Mouse (Mus musculus): ENCODE data around the gene Adam15. TPM values are rescaled to one million over a fixed set of nuclear protein-coding genes. Genes with fewer than 3 reads are reported as not detected.

Gene Adam15
- polyA plus RNA-seq, 1 experiment from 2014 or later = 32.2 TPM

GRCm38 (mm10) chr3:89305551-89306325, 44.1 kb downstream of the Adam15 start:
- H3K9ac ChIP-seq (replicated peaks; ENCODE audit: low read length) = no peak overlapping the region
- H3K27ac ChIP-seq (replicated peaks; ENCODE audit: low read depth, low read length) = no peak overlapping the region
- H3K36me3 ChIP-seq (ENCODE audit: control insufficient read depth, insufficient read depth, low read length) = no peaks in the 10 kb centered on the region
- H3K4me3 ChIP-seq (replicated peaks; ENCODE audit: low read depth, low read length) = no peak overlapping the region
- no peak overlapping the region for H3K4me2 ChIP-seq (ENCODE audit: low read length)
- ATAC-seq (ENCODE audit: low FRiP score, low TSS enrichment) (no peak), DNase-seq (no peak)
- H3K27me3 ChIP-seq (ENCODE audit: control insufficient read depth, insufficient read depth, low read length) = no peaks in the 10 kb centered on the region
- 79% methylated on average over 8 of the region's 8 CpGs for WGBS
- H3K9me3 ChIP-seq (ENCODE audit: control insufficient read depth, low read length) = no peaks in the 10 kb centered on the region
- H3K4me1 ChIP-seq (ENCODE audit: control insufficient read depth, insufficient read depth, low read length) = no peaks in the 10 kb centered on the region

- H3K4me1 ChIP-seq (ENCODE audit: control insufficient read depth, insufficient read depth, low read length) = no peaks in the 10 kb centered on the region
- no peak overlapping the region for H3K4me3 ChIP-seq (replicated peaks; ENCODE audit: low read depth, low read length)
- no peaks in the 10 kb centered on the region for H3K27me3 ChIP-seq (ENCODE audit: control insufficient read depth, insufficient read depth, low read length)
- no peak overlapping the region for H3K27ac ChIP-seq (replicated peaks; ENCODE audit: low read depth, low read length)
- 72% methylated on average over 4 of the region's 4 CpGs for WGBS
- no peak for ATAC-seq (ENCODE audit: low FRiP score, low TSS enrichment)
- no peak for DNase-seq
- H3K4me2 ChIP-seq (ENCODE audit: low read length) = no peak overlapping the region
- no peak overlapping the region for H3K9ac ChIP-seq (replicated peaks; ENCODE audit: low read length)
- no peaks in the 10 kb centered on the region for H3K36me3 ChIP-seq (ENCODE audit: control insufficient read depth, insufficient read depth, low read length)
- no peaks in the 10 kb centered on the region for H3K9me3 ChIP-seq (ENCODE audit: control insufficient read depth, low read length)
Measured at GRCm38 (mm10) chr3:89305105-89305504, 44.7 kb downstream of the Adam15 start.

GRCm38 (mm10) chr3:89304440-89304839, 45.4 kb downstream of the Adam15 start:
- H3K9ac ChIP-seq (replicated peaks; ENCODE audit: low read length) = no peak overlapping the region
- ATAC-seq (ENCODE audit: low FRiP score, low TSS enrichment) (no peak), DNase-seq (no peak)
- H3K4me3 ChIP-seq (replicated peaks; ENCODE audit: low read depth, low read length) = no peak overlapping the region
- no peaks in the 10 kb centered on the region for H3K4me1 ChIP-seq (ENCODE audit: control insufficient read depth, insufficient read depth, low read length)
- no peak overlapping the region for H3K4me2 ChIP-seq (ENCODE audit: low read length)
- H3K27me3 ChIP-seq (ENCODE audit: control insufficient read depth, insufficient read depth, low read length) = no peaks in the 10 kb centered on the region
- H3K36me3 ChIP-seq (ENCODE audit: control insufficient read depth, insufficient read depth, low read length) = no peaks in the 10 kb centered on the region
- H3K9me3 ChIP-seq (ENCODE audit: control insufficient read depth, low read length) = no peaks in the 10 kb centered on the region
- no peak overlapping the region for H3K27ac ChIP-seq (replicated peaks; ENCODE audit: low read depth, low read length)
- 64% methylated on average over 6 of the region's 6 CpGs for WGBS

DNA sequence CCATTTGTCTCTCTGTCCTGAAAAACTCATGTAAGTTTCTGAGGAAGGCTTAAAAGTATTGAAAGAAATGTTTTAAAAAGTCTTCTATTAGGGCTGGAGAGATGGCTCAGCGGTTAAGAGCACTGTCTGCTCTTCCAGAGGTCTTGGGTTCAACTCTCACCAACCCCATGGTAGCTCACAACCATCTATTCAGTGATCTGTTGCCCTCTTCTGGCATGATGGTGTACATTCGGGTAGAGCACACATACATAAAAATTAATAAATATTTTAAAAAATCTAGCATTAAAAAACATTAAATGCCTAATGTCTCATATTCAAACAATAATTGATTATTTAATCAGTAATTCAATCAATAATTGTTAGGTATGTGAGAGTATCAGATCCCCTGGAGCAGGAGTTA, 49.3 kb downstream of the Adam15 start:
- H3K27me3 ChIP-seq (ENCODE audit: control insufficient read depth, insufficient read depth, low read length) = 0 out of 2 replicates have a peak, but pooled peaks cover 5% of the 10 kb centered on the region
- DNase-seq (no peak), ATAC-seq (ENCODE audit: low FRiP score, low TSS enrichment) (no peak)
- H3K4me1 ChIP-seq (ENCODE audit: control insufficient read depth, insufficient read depth, low read length) = no peaks in the 10 kb centered on the region
- no peak overlapping the region for H3K9ac ChIP-seq (replicated peaks; ENCODE audit: low read length)
- no peak overlapping the region for H3K27ac ChIP-seq (replicated peaks; ENCODE audit: low read depth, low read length)
- 61% methylated on average over 2 of the region's 2 CpGs for WGBS
- H3K36me3 ChIP-seq (ENCODE audit: control insufficient read depth, insufficient read depth, low read length) = no peaks in the 10 kb centered on the region
- no peak overlapping the region for H3K4me2 ChIP-seq (ENCODE audit: low read length)
- no peaks in the 10 kb centered on the region for H3K9me3 ChIP-seq (ENCODE audit: control insufficient read depth, low read length)
- no peak overlapping the region for H3K4me3 ChIP-seq (replicated peaks; ENCODE audit: low read depth, low read length)

GRCm38 (mm10) chr3:89300071-89300470, 49.7 kb downstream of the Adam15 start:
- whole genome bisulfite sequencing = 60% methylated on average over 1 of the region's 1 CpGs
- DNase-seq (no peak), ATAC-seq (ENCODE audit: low FRiP score, low TSS enrichment) (no peak)
- peak overlapping the region; percentile 39; the same call in 1 of the 2 replicates for H3K4me2 ChIP-seq (ENCODE audit: low read length)
- H3K4me3 ChIP-seq (replicated peaks; ENCODE audit: low read depth, low read length) = no peak overlapping the region
- no peak overlapping the region for H3K27ac ChIP-seq (replicated peaks; ENCODE audit: low read depth, low read length)
- no peaks in the 10 kb centered on the region for H3K4me1 ChIP-seq (ENCODE audit: control insufficient read depth, insufficient read depth, low read length)
- 0 out of 2 replicates have a peak, but pooled peaks cover 5% of the 10 kb centered on the region for H3K27me3 ChIP-seq (ENCODE audit: control insufficient read depth, insufficient read depth, low read length)
- H3K36me3 ChIP-seq (ENCODE audit: control insufficient read depth, insufficient read depth, low read length) = no peaks in the 10 kb centered on the region
- no peak overlapping the region for H3K9ac ChIP-seq (replicated peaks; ENCODE audit: low read length)
- H3K9me3 ChIP-seq (ENCODE audit: control insufficient read depth, low read length) = no peaks in the 10 kb centered on the region

- no peaks in the 10 kb centered on the region for H3K4me1 ChIP-seq (ENCODE audit: control insufficient read depth, insufficient read depth, low read length)
- H3K9ac ChIP-seq (replicated peaks; ENCODE audit: low read length) = 0 out of 2 replicates have a peak overlapping the region, but pooled peaks have one; percentile 21
- no peak for ATAC-seq (ENCODE audit: low FRiP score, low TSS enrichment)
- H3K9me3 ChIP-seq (ENCODE audit: control insufficient read depth, low read length) = no peaks in the 10 kb centered on the region
- H3K27ac ChIP-seq (replicated peaks; ENCODE audit: low read depth, low read length) = no peak overlapping the region
- 0 out of 2 replicates have a peak overlapping the region, but pooled peaks have one; percentile 7 for H3K4me3 ChIP-seq (replicated peaks; ENCODE audit: low read depth, low read length)
- peak; percentile 61 for DNase-seq
- 0 out of 2 replicates have a peak, but pooled peaks cover 5% of the 10 kb centered on the region for H3K27me3 ChIP-seq (ENCODE audit: control insufficient read depth, insufficient read depth, low read length)
- H3K4me2 ChIP-seq (ENCODE audit: low read length) = peak overlapping the region; percentile 39
- 5% methylated on average over 14 of the region's 14 CpGs for WGBS
- no peaks in the 10 kb centered on the region for H3K36me3 ChIP-seq (ENCODE audit: control insufficient read depth, insufficient read depth, low read length)
Measured at GRCm38 (mm10) chr3:89299499-89299898, 50.3 kb downstream of the Adam15 start.

- 85% methylated on average over 6 of the region's 6 CpGs for WGBS
- Histone ChIP-seq H3K36me3 (ENCODE audit: control insufficient read depth, insufficient read depth, low read length) (no peaks in the 10 kb centered on the region), H3K4me2 (ENCODE audit: low read length) (no peak overlapping the region), H3K9ac (replicated peaks; ENCODE audit: low read length) (no peak overlapping the region), H3K4me3 (replicated peaks; ENCODE audit: low read depth, low read length) (no peak overlapping the region), H3K4me1 (ENCODE audit: control insufficient read depth, insufficient read depth, low read length) (no peaks in the 10 kb centered on the region), H3K9me3 (ENCODE audit: control insufficient read depth, low read length) (no peaks in the 10 kb centered on the region), H3K27me3 (ENCODE audit: control insufficient read depth, insufficient read depth, low read length) (0 out of 2 replicates have a peak, but pooled peaks cover 5% of the 10 kb centered on the region), H3K27ac (replicated peaks; ENCODE audit: low read depth, low read length) (no peak overlapping the region)
- ATAC-seq (ENCODE audit: low FRiP score, low TSS enrichment) = no peak
- DNase-seq = no peak
Measured at GRCm38 (mm10) chr3:89298908-89299307, 50.9 kb downstream of the Adam15 start.

DNA sequence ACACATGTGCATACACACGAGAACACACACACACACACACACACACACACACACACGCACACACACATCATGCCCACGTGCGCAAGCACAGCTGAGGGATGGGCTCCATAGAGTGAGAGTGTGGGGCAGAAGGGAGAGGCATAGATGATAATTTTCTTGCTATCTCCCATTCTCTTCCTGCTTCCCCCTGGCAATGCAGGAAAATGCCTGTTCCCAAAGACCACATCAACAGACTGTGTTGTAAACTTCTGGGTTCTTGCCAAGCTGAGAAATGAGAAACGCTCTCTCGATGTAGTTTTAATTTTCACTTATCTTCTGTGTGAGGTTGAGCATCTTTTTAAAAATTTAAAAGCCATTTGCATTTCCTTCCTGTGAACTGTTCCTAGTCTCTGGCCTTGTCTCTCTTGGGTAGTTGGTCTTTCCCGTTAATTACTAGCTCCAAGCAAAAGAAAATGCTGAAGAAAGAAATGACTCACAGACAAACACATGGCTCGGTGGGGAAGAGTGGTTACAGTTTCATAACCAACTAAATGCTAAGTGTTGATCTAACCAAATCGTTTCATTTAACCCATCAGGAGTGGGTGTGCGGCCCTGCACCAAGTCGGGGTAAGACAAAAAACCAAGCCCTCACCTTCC, 52.9 kb downstream of the Adam15 start:
- WGBS = 87% methylated on average over 11 of the region's 11 CpGs
- ATAC-seq (ENCODE audit: low FRiP score, low TSS enrichment) = no peak
- no peaks in the 10 kb centered on the region for H3K36me3 ChIP-seq (ENCODE audit: control insufficient read depth, insufficient read depth, low read length)
- no peak overlapping the region for H3K4me2 ChIP-seq (ENCODE audit: low read length)
- DNase-seq = no peak
- 0 out of 2 replicates have a peak, but pooled peaks cover 5% of the 10 kb centered on the region for H3K27me3 ChIP-seq (ENCODE audit: control insufficient read depth, insufficient read depth, low read length)
- no peak overlapping the region for H3K9ac ChIP-seq (replicated peaks; ENCODE audit: low read length)
- H3K27ac ChIP-seq (replicated peaks; ENCODE audit: low read depth, low read length) = no peak overlapping the region
- no peak overlapping the region for H3K4me3 ChIP-seq (replicated peaks; ENCODE audit: low read depth, low read length)
- H3K4me1 ChIP-seq (ENCODE audit: control insufficient read depth, insufficient read depth, low read length) = no peaks in the 10 kb centered on the region
- H3K9me3 ChIP-seq (ENCODE audit: control insufficient read depth, low read length) = no peaks in the 10 kb centered on the region
